In the genomic region with DNA sequence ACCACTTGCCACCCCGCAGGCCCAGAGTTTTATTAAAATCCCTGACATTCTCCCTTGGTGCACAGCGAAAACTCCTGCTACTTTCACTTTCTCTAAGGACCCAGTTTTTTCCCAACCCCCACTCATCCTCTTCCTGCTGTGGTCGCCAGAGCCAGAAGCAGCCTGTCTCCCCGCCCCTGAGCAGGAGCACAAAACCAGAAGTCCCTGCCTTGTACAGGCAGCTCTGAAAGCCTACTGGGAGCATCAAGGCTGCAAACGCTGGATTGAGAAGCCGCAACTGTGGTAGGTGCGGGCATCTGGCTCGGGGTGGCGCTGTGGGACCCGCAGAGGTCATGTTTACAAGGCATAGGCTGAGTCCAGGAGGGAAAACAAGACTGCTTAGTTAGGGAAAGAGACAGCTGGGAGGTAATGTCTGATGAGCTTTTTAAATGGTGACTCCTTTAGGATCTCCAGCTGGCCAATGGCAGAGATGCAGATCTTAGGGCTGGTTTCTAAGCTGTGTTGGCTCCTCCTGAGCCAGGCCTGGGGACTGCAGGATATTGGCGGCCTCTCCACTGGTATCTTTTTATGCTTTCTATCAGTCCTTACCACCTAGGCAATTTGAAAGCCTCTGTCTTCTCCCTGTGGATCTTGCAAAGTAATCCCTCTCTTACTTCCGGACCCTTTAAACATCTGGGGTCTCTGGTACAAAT, we compare ENCODE assay signal across 8 mouse cellular contexts. TPM values are rescaled to one million over a fixed set of nuclear protein-coding genes. Genes with fewer than 3 reads are reported as not detected.
DNase-seq lines count a peak whose midpoint lies in the region; ATAC-seq and TF ChIP-seq lines count a peak whose summit lies in the region.

No protein-coding gene starts in this region.

- peak overlapping the region; percentile 68 for H3K9ac ChIP-seq in lung, embryonic 16.5 days (ENCODE audit: low read length)

- peak overlapping the region; percentile 71 for H3K4me3 ChIP-seq in G1E (ENCODE audit: low read depth, low read length)
- peak overlapping the region; percentile 38 for H3K4me3 ChIP-seq in cerebellum, adult 2 months (replicated peaks; ENCODE audit: insufficient read depth, low read depth, low read length)
- peak overlapping the region; percentile 43 for H3K4me3 ChIP-seq in lung, embryonic 16.5 days (ENCODE audit: low read length)

- WGBS in cerebellum, adult 2 months = 12% methylated on average over 12 of the region's 12 CpGs
- 5% methylated on average over 12 of the region's 12 CpGs for WGBS in lung, embryonic 16.5 days

- no peaks in the 10 kb centered on the region for H3K27me3 ChIP-seq in G1E (ENCODE audit: insufficient read depth, low read length)
- H3K27me3 ChIP-seq in cerebellum, adult 2 months (ENCODE audit: control insufficient read depth, insufficient read depth, low read length) = no peaks in the 10 kb centered on the region
- no peaks in the 10 kb centered on the region for H3K27me3 ChIP-seq in lung, embryonic 16.5 days (ENCODE audit: control insufficient read depth, insufficient read depth, low read depth, low read length)

- TF ChIP-seq POLR2A in cerebellum, adult 2 months (IDR thresholded peaks at IDR 0.05; ENCODE audit: borderline replicate concordance, insufficient read depth, low read length) = no peak

- peak; percentile 50; the same call in 1 of the 2 replicates for TF ChIP-seq CTCF in G1E (IDR thresholded peaks at IDR 0.05; ENCODE audit: low read depth, low read length)
- peak; percentile 61; the same call in 1 of the 2 replicates for TF ChIP-seq CTCF in cerebellum, adult 2 months (IDR thresholded peaks at IDR 0.05; ENCODE audit: borderline replicate concordance, insufficient read depth, low read depth, low read length)

- no peak overlapping the region for H3K27ac ChIP-seq in cerebellum, adult 2 months (ENCODE audit: insufficient read depth, low read length)
- H3K27ac ChIP-seq in lung, embryonic 16.5 days (ENCODE audit: low read length) = peak overlapping the region; percentile 92

- H3K36me3 ChIP-seq in G1E (replicated peaks) = no peaks in the 10 kb centered on the region
- peaks cover 8% of the 10 kb centered on the region for H3K36me3 ChIP-seq in lung, embryonic 16.5 days (ENCODE audit: control insufficient read depth, insufficient read depth, low read length)

- DNase-seq in G1E (ENCODE audit: low spot score) = peak; percentile 52
- DNase-seq in cerebellum, adult 2 months = peak; percentile 61 to 65
- DNase-seq in forelimb bud, embryonic 11.5 days (ENCODE audit: low read depth, low spot score) = peak; percentile 68
- DNase-seq in layer of hippocampus, adult 9-10 months (ENCODE audit: low spot score) = peak; percentile 64
- peak; percentile 79 for DNase-seq in ovary, postnatal 10 days (ENCODE audit: low spot score)
- DNase-seq in thymus, postnatal 10 days (ENCODE audit: low spot score in 2 of 2) = peak; percentile 65 to 66

- ATAC-seq in G1E (ENCODE audit: extremely low read depth, insufficient number of reproducible peaks, low FRiP score, poor library complexity, severe bottlenecking) = peak; percentile 72
- peak; percentile 98 for ATAC-seq in hematopoietic stem cell, adult 5-6 weeks (replicated peaks in 1 of 2; ENCODE audit: insufficient read depth in 1 of 2, low FRiP score in 2 of 2, low TSS enrichment in 1 of 2, low read depth in 1 of 2, poor library complexity in 2 of 2, severe bottlenecking in 2 of 2)
- ATAC-seq in lung, embryonic 16.5 days (ENCODE audit: low read depth) = peak; percentile 97

- peaks cover 30% of the 10 kb centered on the region for H3K4me1 ChIP-seq in G1E (ENCODE audit: insufficient read depth, low read depth, low read length)
- H3K4me1 ChIP-seq in cerebellum, adult 2 months (ENCODE audit: control insufficient read depth, insufficient read depth, low read length) = no peaks in the 10 kb centered on the region
- H3K4me1 ChIP-seq in lung, embryonic 16.5 days (replicated peaks; ENCODE audit: control insufficient read depth, insufficient read depth, low read length) = peaks cover 7% of the 10 kb centered on the region

- no peaks in the 10 kb centered on the region for H3K9me3 ChIP-seq in G1E (replicated peaks)
- no peaks in the 10 kb centered on the region for H3K9me3 ChIP-seq in lung, embryonic 16.5 days (ENCODE audit: control insufficient read depth, low read length)

- H3K4me2 ChIP-seq in lung, embryonic 16.5 days (ENCODE audit: low read depth, low read length) = peak overlapping the region; percentile 53

RNA-seq across cellular contexts. Expression of gene Serpinb9, which starts 1.5 kb away (rescaled TPM):
- total RNA-seq in G1E (2014; fragmentation: Nextera tagmentation) (2.6 and 3.4 TPM in 2 replicates), G1E (2017) (2.4 and 3.0 TPM in 2 replicates)
- 0.11 and 0.15 TPM in 2 replicates for polyA plus RNA-seq in G1E (2012)
- polyA plus RNA-seq in cerebellum, adult 2 months (2012; rRNA removed) = 4.5 and 4.6 TPM in 2 replicates
- total RNA-seq in hematopoietic stem cell, adult 5-6 weeks (2017) = 17.5 and 22.2 TPM in 2 replicates
- 39.7 and 42.2 TPM in 2 replicates for polyA plus RNA-seq in lung, embryonic 16.5 days (2015; fragmentation: Nextera tagmentation; extraction: Ambion mirVana)

RNA-seq across cellular contexts. Expression of gene Serpinb9b, which starts 22.7 kb away (rescaled TPM):
- total RNA-seq in G1E (2014; fragmentation: Nextera tagmentation) (not detected in 2 replicates), G1E (2017) (0.05 TPM in 1 of 2 replicates, not detected in the other)
- not detected in 2 replicates for polyA plus RNA-seq in G1E (2012)
- 0.03 and 0.05 TPM in 2 replicates for polyA plus RNA-seq in cerebellum, adult 2 months (2012; rRNA removed)
- total RNA-seq in hematopoietic stem cell, adult 5-6 weeks (2017) = not detected in 2 replicates
- polyA plus RNA-seq in lung, embryonic 16.5 days (2015; fragmentation: Nextera tagmentation; extraction: Ambion mirVana) = 0.20 and 0.21 TPM in 2 replicates

RNA-seq across cellular contexts. Expression of gene Serpinb6b, which starts 39.6 kb away (rescaled TPM):
- total RNA-seq in G1E (2014; fragmentation: Nextera tagmentation) (not detected in 2 replicates), G1E (2017) (0.05 TPM in 1 of 2 replicates, not detected in the other)
- polyA plus RNA-seq in G1E (2012) = not detected in 2 replicates
- 1.5 and 1.6 TPM in 2 replicates for polyA plus RNA-seq in cerebellum, adult 2 months (2012; rRNA removed)
- total RNA-seq in hematopoietic stem cell, adult 5-6 weeks (2017) = 34.6 and 52.6 TPM in 2 replicates
- 42.3 and 48.9 TPM in 2 replicates for polyA plus RNA-seq in lung, embryonic 16.5 days (2015; fragmentation: Nextera tagmentation; extraction: Ambion mirVana)

Comparison
In these comparisons a context has a peak if more than half of its experiments do, and no peak if none do; other contexts are left out.
1. RNA of gene Serpinb6b, which starts 39.6 kb away (polyA plus RNA-seq): 42.3 to 48.9 TPM in lung, embryonic 16.5 days; 1.5 to 1.6 TPM in cerebellum, adult 2 months and not detected in G1E; every median in the first group is over 10 times any median in the second.
2. Peak in every context shown above with its lines, with median percentiles within 50 percentile points of each other: ATAC-seq, DNase-seq and H3K4me3 ChIP-seq.